Mouse (Mus musculus): ENCODE measurements around the gene Pdlim5. TPM values are rescaled to one million over a fixed set of nuclear protein-coding genes. Genes with fewer than 3 reads are reported as not detected.
A peak's percentile ranks its signal among the peaks of the same experiment; 100 is the strongest.

Pdlim5 gene
- 27.4 and 31.1 TPM in 2 replicates for polyA plus RNA-seq (2012; rRNA removed)

- Histone ChIP-seq H3K27me3 (ENCODE audit: control insufficient read depth, insufficient read depth, low read length) (no peaks in the 10 kb centered on the region), H3K36me3 (ENCODE audit: control insufficient read depth, insufficient read depth, low read length) (no peaks in the 10 kb centered on the region; the same call in 1 of the 2 replicates), H3K4me1 (ENCODE audit: control insufficient read depth, insufficient read depth, insufficient read length) (no peaks in the 10 kb centered on the region; the same call in 1 of the 2 replicates), H3K27ac (ENCODE audit: insufficient read depth, low read length) (peak within 1 kb of the TSS; percentile 83), H3K4me3 (ENCODE audit: extremely low read depth, insufficient read depth, insufficient read length) (peak within 1 kb of the TSS; percentile 82)
- no peak for TF ChIP-seq CTCF (IDR thresholded peaks at IDR 0.05; ENCODE audit: extremely low read depth, insufficient read depth, insufficient read length, insufficient replicate concordance)
- peak; percentile 93 for TF ChIP-seq POLR2A (IDR thresholded peaks at IDR 0.05; ENCODE audit: low read depth, low read length)
- WGBS: 1% methylated on average over 44 of the region's 46 CpGs
- DNase-seq (ENCODE audit: low read depth in 1 of 2, low spot score in 2 of 2): peak; percentile 78 to 93
Measured at GRCm38 (mm10) chr3:142395520-142396193, at the start of gene Pdlim5. Pdlim5 (minus strand) TSS chr3:142395696.

GRCm38 (mm10) chr3:142443710-142444043 is 48.2 kb upstream of the Pdlim5 start:
- H3K27ac ChIP-seq (ENCODE audit: insufficient read depth, low read length): no peak overlapping the region
- 62% methylated on average over 4 of the region's 4 CpGs for WGBS
- H3K4me1 ChIP-seq (ENCODE audit: control insufficient read depth, insufficient read depth, insufficient read length): no peaks in the 10 kb centered on the region
- H3K36me3 ChIP-seq (ENCODE audit: control insufficient read depth, insufficient read depth, low read length): no peaks in the 10 kb centered on the region
- DNase-seq (ENCODE audit: low read depth in 1 of 2, low spot score in 2 of 2): no peak
- no peak for TF ChIP-seq POLR2A (IDR thresholded peaks at IDR 0.05; ENCODE audit: low read depth, low read length)
- no peak for TF ChIP-seq CTCF (IDR thresholded peaks at IDR 0.05; ENCODE audit: extremely low read depth, insufficient read depth, insufficient read length, insufficient replicate concordance)
- no peaks in the 10 kb centered on the region for H3K27me3 ChIP-seq (ENCODE audit: control insufficient read depth, insufficient read depth, low read length)
- no peak overlapping the region for H3K4me3 ChIP-seq (ENCODE audit: extremely low read depth, insufficient read depth, insufficient read length)

GRCm38 (mm10) chr3:142443006-142443709 is 47.7 kb upstream of the Pdlim5 start:
- Histone ChIP-seq H3K4me1 (ENCODE audit: control insufficient read depth, insufficient read depth, insufficient read length) (no peaks in the 10 kb centered on the region), H3K36me3 (ENCODE audit: control insufficient read depth, insufficient read depth, low read length) (no peaks in the 10 kb centered on the region), H3K27ac (ENCODE audit: insufficient read depth, low read length) (no peak overlapping the region), H3K4me3 (ENCODE audit: extremely low read depth, insufficient read depth, insufficient read length) (no peak overlapping the region; the same call in 1 of the 2 replicates), H3K27me3 (ENCODE audit: control insufficient read depth, insufficient read depth, low read length) (no peaks in the 10 kb centered on the region)
- WGBS: 10% methylated on average over 12 of the region's 12 CpGs
- DNase-seq (ENCODE audit: low read depth in 1 of 2, low spot score in 2 of 2): peak; percentile 65 to 80
- TF ChIP-seq CTCF (IDR thresholded peaks at IDR 0.05; ENCODE audit: extremely low read depth, insufficient read depth, insufficient read length, insufficient replicate concordance): peak; percentile 73; the same call in 1 of the 2 replicates
- TF ChIP-seq POLR2A (IDR thresholded peaks at IDR 0.05; ENCODE audit: low read depth, low read length): no peak

DNA sequence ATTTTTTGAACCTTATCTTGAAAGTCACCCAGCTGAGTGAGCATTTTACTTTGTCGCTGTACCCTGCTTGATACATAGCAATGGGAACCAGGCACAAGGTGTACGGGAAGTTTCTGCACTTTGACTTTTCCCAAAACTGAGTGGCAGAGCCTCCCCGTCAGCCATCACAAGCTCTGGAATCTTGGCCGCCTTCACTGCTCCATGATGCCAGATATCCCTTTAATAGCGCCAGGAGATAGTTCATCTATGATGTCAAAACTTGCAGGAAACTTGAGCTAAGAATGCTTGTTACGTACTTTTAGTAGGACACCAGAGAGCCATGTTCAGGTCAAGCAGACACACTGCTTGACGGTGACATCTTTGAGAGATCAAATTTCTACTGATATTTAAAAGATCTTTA is 46.7 kb upstream of the Pdlim5 start:
- Histone ChIP-seq H3K4me1 (ENCODE audit: control insufficient read depth, insufficient read depth, insufficient read length) (no peaks in the 10 kb centered on the region), H3K4me3 (ENCODE audit: extremely low read depth, insufficient read depth, insufficient read length) (no peak overlapping the region), H3K36me3 (ENCODE audit: control insufficient read depth, insufficient read depth, low read length) (no peaks in the 10 kb centered on the region), H3K27me3 (ENCODE audit: control insufficient read depth, insufficient read depth, low read length) (no peaks in the 10 kb centered on the region), H3K27ac (ENCODE audit: insufficient read depth, low read length) (no peak overlapping the region)
- whole genome bisulfite sequencing: 92% methylated on average over 7 of the region's 7 CpGs
- DNase-seq (ENCODE audit: low read depth in 1 of 2, low spot score in 2 of 2): no peak
- no peak for TF ChIP-seq POLR2A (IDR thresholded peaks at IDR 0.05; ENCODE audit: low read depth, low read length)
- TF ChIP-seq CTCF (IDR thresholded peaks at IDR 0.05; ENCODE audit: extremely low read depth, insufficient read depth, insufficient read length, insufficient replicate concordance): no peak

DNA sequence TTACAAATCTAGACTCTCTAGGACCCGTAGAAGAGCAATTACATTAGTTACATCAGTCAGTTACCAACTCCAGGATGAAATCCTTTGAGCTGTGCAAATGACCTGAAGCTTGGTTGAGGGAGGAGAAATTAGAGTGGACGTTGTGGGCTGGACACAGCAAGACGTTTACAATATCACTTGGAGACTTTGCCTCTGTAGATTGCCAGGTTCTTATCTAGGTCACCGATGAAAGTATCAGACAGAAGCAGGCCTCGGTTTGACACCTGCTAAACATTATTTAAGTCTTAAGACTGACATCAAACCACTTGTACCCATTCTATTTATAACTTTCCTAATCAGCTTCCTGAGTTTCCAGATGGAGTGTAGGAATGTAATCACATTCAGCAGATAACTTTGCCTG is 45.6 kb upstream of the Pdlim5 start:
- Histone ChIP-seq H3K27me3 (ENCODE audit: control insufficient read depth, insufficient read depth, low read length) (no peaks in the 10 kb centered on the region), H3K27ac (ENCODE audit: insufficient read depth, low read length) (no peak overlapping the region), H3K4me1 (ENCODE audit: control insufficient read depth, insufficient read depth, insufficient read length) (no peaks in the 10 kb centered on the region), H3K4me3 (ENCODE audit: extremely low read depth, insufficient read depth, insufficient read length) (no peak overlapping the region), H3K36me3 (ENCODE audit: control insufficient read depth, insufficient read depth, low read length) (no peaks in the 10 kb centered on the region)
- WGBS: 66% methylated on average over 5 of the region's 5 CpGs
- DNase-seq (ENCODE audit: low read depth in 1 of 2, low spot score in 2 of 2): no peak
- TF ChIP-seq CTCF (IDR thresholded peaks at IDR 0.05; ENCODE audit: extremely low read depth, insufficient read depth, insufficient read length, insufficient replicate concordance) (no peak), POLR2A (IDR thresholded peaks at IDR 0.05; ENCODE audit: low read depth, low read length) (no peak)

DNA sequence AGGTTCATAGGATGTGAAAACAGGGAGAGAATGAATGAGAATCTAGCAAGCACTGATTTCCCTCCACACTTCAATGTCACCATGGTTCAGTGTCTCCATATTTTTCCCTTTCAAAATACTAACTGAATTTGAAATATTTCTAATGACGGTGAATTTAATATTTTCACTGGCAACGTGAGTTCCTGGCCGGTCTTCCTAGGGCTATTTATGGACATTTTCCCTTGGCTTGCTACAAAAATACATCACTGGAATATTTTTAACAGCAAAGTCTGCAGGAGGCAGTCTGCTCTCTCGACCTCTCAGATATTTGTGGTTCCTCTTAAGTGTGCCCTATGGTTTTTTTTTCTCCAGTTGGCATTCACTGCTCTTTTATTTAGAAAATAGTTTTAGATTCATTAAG is 44.7 kb upstream of the Pdlim5 start:
- Histone ChIP-seq H3K4me1 (ENCODE audit: control insufficient read depth, insufficient read depth, insufficient read length) (no peaks in the 10 kb centered on the region), H3K36me3 (ENCODE audit: control insufficient read depth, insufficient read depth, low read length) (no peaks in the 10 kb centered on the region), H3K4me3 (ENCODE audit: extremely low read depth, insufficient read depth, insufficient read length) (no peak overlapping the region), H3K27me3 (ENCODE audit: control insufficient read depth, insufficient read depth, low read length) (no peaks in the 10 kb centered on the region), H3K27ac (ENCODE audit: insufficient read depth, low read length) (no peak overlapping the region)
- DNase-seq (ENCODE audit: low read depth in 1 of 2, low spot score in 2 of 2): no peak
- WGBS: 56% methylated on average over 4 of the region's 4 CpGs
- TF ChIP-seq POLR2A (IDR thresholded peaks at IDR 0.05; ENCODE audit: low read depth, low read length): no peak
- no peak for TF ChIP-seq CTCF (IDR thresholded peaks at IDR 0.05; ENCODE audit: extremely low read depth, insufficient read depth, insufficient read length, insufficient replicate concordance)
